Mouse (Mus musculus): ENCODE data around the gene Kdm2b. TPM values are rescaled to one million over a fixed set of nuclear protein-coding genes. Genes with fewer than 3 reads are reported as not detected.

Gene Kdm2b
- polyA plus RNA-seq, 1 experiment from 2014 or later = 73.8 TPM

- Histone ChIP-seq H3K27ac (ENCODE audit: low read depth, low read length) (peak overlapping the region; percentile 95), H3K27me3 (replicated peaks; ENCODE audit: control insufficient read depth, insufficient read depth, low read length) (no peaks in the 10 kb centered on the region), H3K9me3 (replicated peaks; ENCODE audit: control insufficient read depth, low read length) (no peaks in the 10 kb centered on the region), H3K36me3 (ENCODE audit: control insufficient read depth, insufficient read depth, low read length) (no peaks in the 10 kb centered on the region), H3K4me2 (ENCODE audit: low read length) (peak overlapping the region; percentile 77), H3K4me3 (ENCODE audit: low read depth, low read length) (peak overlapping the region; percentile 88), H3K9ac (ENCODE audit: low read length) (peak overlapping the region; percentile 89), H3K4me1 (ENCODE audit: control insufficient read depth, insufficient read depth, low read length) (peaks cover 21% of the 10 kb centered on the region)
- WGBS = 2% methylated on average over 32 of the region's 33 CpGs
- ATAC-seq (no peak; the same call in 1 of the 2 replicates), DNase-seq (ENCODE audit: low spot score) (no peak)
Measured at GRCm38 (mm10) chr5:122900558-122901171, 89.0 kb downstream of the Kdm2b start.

GRCm38 (mm10) chr5:122899777-122900557, 89.7 kb downstream of the Kdm2b start:
- Histone ChIP-seq H3K9me3 (replicated peaks; ENCODE audit: control insufficient read depth, low read length) (no peaks in the 10 kb centered on the region), H3K4me2 (ENCODE audit: low read length) (peak overlapping the region; percentile 77), H3K27ac (ENCODE audit: low read depth, low read length) (peak overlapping the region; percentile 95), H3K27me3 (replicated peaks; ENCODE audit: control insufficient read depth, insufficient read depth, low read length) (no peaks in the 10 kb centered on the region), H3K4me1 (ENCODE audit: control insufficient read depth, insufficient read depth, low read length) (peaks cover 21% of the 10 kb centered on the region), H3K9ac (ENCODE audit: low read length) (peak overlapping the region; percentile 89), H3K4me3 (ENCODE audit: low read depth, low read length) (peak overlapping the region; percentile 88), H3K36me3 (ENCODE audit: control insufficient read depth, insufficient read depth, low read length) (no peaks in the 10 kb centered on the region)
- DNase-seq (ENCODE audit: low spot score) (peak; percentile 95), ATAC-seq (peak; percentile 98)
- under 1% methylated on average over 80 of the region's 120 CpGs for WGBS

GRCm38 (mm10) chr5:122898963-122899776, 90.5 kb downstream of the Kdm2b start:
- DNase-seq (ENCODE audit: low spot score) = peak; percentile 32

GRCm38 (mm10) chr5:122898153-122898552, 91.5 kb downstream of the Kdm2b start:
- peak overlapping the region; percentile 89 for H3K9ac ChIP-seq (ENCODE audit: low read length)
- no peaks in the 10 kb centered on the region for H3K9me3 ChIP-seq (replicated peaks; ENCODE audit: control insufficient read depth, low read length)
- H3K4me1 ChIP-seq (ENCODE audit: control insufficient read depth, insufficient read depth, low read length) = peaks cover 21% of the 10 kb centered on the region
- H3K27ac ChIP-seq (ENCODE audit: low read depth, low read length) = no peak overlapping the region
- H3K4me2 ChIP-seq (ENCODE audit: low read length) = peak overlapping the region; percentile 77
- H3K36me3 ChIP-seq (ENCODE audit: control insufficient read depth, insufficient read depth, low read length) = no peaks in the 10 kb centered on the region
- DNase-seq (ENCODE audit: low spot score) (no peak), ATAC-seq (no peak)
- H3K27me3 ChIP-seq (replicated peaks; ENCODE audit: control insufficient read depth, insufficient read depth, low read length) = no peaks in the 10 kb centered on the region
- WGBS = 83% methylated on average over 6 of the region's 6 CpGs
- H3K4me3 ChIP-seq (ENCODE audit: low read depth, low read length) = peak overlapping the region; percentile 88; the same call in 1 of the 2 replicates

More at GRCm38 (mm10) chr5:122898963-122899776, 90.5 kb downstream of the Kdm2b start:
- Histone ChIP-seq H3K36me3 (ENCODE audit: control insufficient read depth, insufficient read depth, low read length) (no peaks in the 10 kb centered on the region), H3K4me2 (ENCODE audit: low read length) (peak overlapping the region; percentile 77), H3K9me3 (replicated peaks; ENCODE audit: control insufficient read depth, low read length) (no peaks in the 10 kb centered on the region), H3K27ac (ENCODE audit: low read depth, low read length) (peak overlapping the region; percentile 95), H3K9ac (ENCODE audit: low read length) (peak overlapping the region; percentile 89), H3K27me3 (replicated peaks; ENCODE audit: control insufficient read depth, insufficient read depth, low read length) (no peaks in the 10 kb centered on the region), H3K4me1 (ENCODE audit: control insufficient read depth, insufficient read depth, low read length) (peaks cover 21% of the 10 kb centered on the region), H3K4me3 (ENCODE audit: low read depth, low read length) (peak overlapping the region; percentile 88)
- no peak for ATAC-seq
- 2% methylated on average over 45 of the region's 45 CpGs for WGBS

- H3K36me3 ChIP-seq (ENCODE audit: control insufficient read depth, insufficient read depth, low read length) = no peaks in the 10 kb centered on the region; the same call in 1 of the 2 replicates
- ATAC-seq = no peak
- H3K27ac ChIP-seq (ENCODE audit: low read depth, low read length) = no peak overlapping the region
- H3K4me1 ChIP-seq (ENCODE audit: control insufficient read depth, insufficient read depth, low read length) = peaks cover 17% of the 10 kb centered on the region
- DNase-seq (ENCODE audit: low spot score) = no peak
- no peaks in the 10 kb centered on the region for H3K27me3 ChIP-seq (replicated peaks; ENCODE audit: control insufficient read depth, insufficient read depth, low read length)
- no peak overlapping the region for H3K9ac ChIP-seq (ENCODE audit: low read length)
- no peak overlapping the region for H3K4me3 ChIP-seq (ENCODE audit: low read depth, low read length)
- no peaks in the 10 kb centered on the region for H3K9me3 ChIP-seq (replicated peaks; ENCODE audit: control insufficient read depth, low read length)
- WGBS = 78% methylated on average over 4 of the region's 4 CpGs
- H3K4me2 ChIP-seq (ENCODE audit: low read length) = no peak overlapping the region
Measured at GRCm38 (mm10) chr5:122894821-122895220, 94.8 kb downstream of the Kdm2b start.

- H3K27me3 ChIP-seq (replicated peaks; ENCODE audit: control insufficient read depth, insufficient read depth, low read length) = no peaks in the 10 kb centered on the region
- no peak overlapping the region for H3K4me3 ChIP-seq (ENCODE audit: low read depth, low read length)
- no peaks in the 10 kb centered on the region; the same call in 1 of the 2 replicates for H3K36me3 ChIP-seq (ENCODE audit: control insufficient read depth, insufficient read depth, low read length)
- no peak overlapping the region for H3K27ac ChIP-seq (ENCODE audit: low read depth, low read length)
- ATAC-seq (no peak), DNase-seq (ENCODE audit: low spot score) (peak; percentile 69)
- WGBS = 96% methylated on average over 5 of the region's 5 CpGs
- H3K9ac ChIP-seq (ENCODE audit: low read length) = no peak overlapping the region
- H3K4me1 ChIP-seq (ENCODE audit: control insufficient read depth, insufficient read depth, low read length) = peaks cover 17% of the 10 kb centered on the region
- no peaks in the 10 kb centered on the region for H3K9me3 ChIP-seq (replicated peaks; ENCODE audit: control insufficient read depth, low read length)
- no peak overlapping the region for H3K4me2 ChIP-seq (ENCODE audit: low read length)
Measured at GRCm38 (mm10) chr5:122894007-122894637, 95.5 kb downstream of the Kdm2b start.

GRCm38 (mm10) chr5:122893270-122893669, 96.4 kb downstream of the Kdm2b start:
- no peak overlapping the region for H3K9ac ChIP-seq (ENCODE audit: low read length)
- H3K4me3 ChIP-seq (ENCODE audit: low read depth, low read length) = no peak overlapping the region
- no peaks in the 10 kb centered on the region for H3K9me3 ChIP-seq (replicated peaks; ENCODE audit: control insufficient read depth, low read length)
- peaks cover 2% of the 10 kb centered on the region; the same call in 1 of the 2 replicates for H3K36me3 ChIP-seq (ENCODE audit: control insufficient read depth, insufficient read depth, low read length)
- H3K4me1 ChIP-seq (ENCODE audit: control insufficient read depth, insufficient read depth, low read length) = peaks cover 11% of the 10 kb centered on the region
- no peak overlapping the region for H3K27ac ChIP-seq (ENCODE audit: low read depth, low read length)
- ATAC-seq = no peak
- no peaks in the 10 kb centered on the region for H3K27me3 ChIP-seq (replicated peaks; ENCODE audit: control insufficient read depth, insufficient read depth, low read length)
- 95% methylated on average over 6 of the region's 6 CpGs for WGBS
- H3K4me2 ChIP-seq (ENCODE audit: low read length) = no peak overlapping the region
- DNase-seq (ENCODE audit: low spot score) = no peak

GRCm38 (mm10) chr5:122890396-122890795, 99.2 kb downstream of the Kdm2b start:
- no peak overlapping the region for H3K4me3 ChIP-seq (ENCODE audit: low read depth, low read length)
- no peak for ATAC-seq
- H3K4me1 ChIP-seq (ENCODE audit: control insufficient read depth, insufficient read depth, low read length) = 0 out of 2 replicates have a peak, but pooled peaks cover 3% of the 10 kb centered on the region
- no peak overlapping the region for H3K27ac ChIP-seq (ENCODE audit: low read depth, low read length)
- H3K9ac ChIP-seq (ENCODE audit: low read length) = no peak overlapping the region
- peaks cover 8% of the 10 kb centered on the region; the same call in 1 of the 2 replicates for H3K36me3 ChIP-seq (ENCODE audit: control insufficient read depth, insufficient read depth, low read length)
- H3K9me3 ChIP-seq (replicated peaks; ENCODE audit: control insufficient read depth, low read length) = no peaks in the 10 kb centered on the region
- DNase-seq (ENCODE audit: low spot score) = no peak
- H3K27me3 ChIP-seq (replicated peaks; ENCODE audit: control insufficient read depth, insufficient read depth, low read length) = no peaks in the 10 kb centered on the region
- H3K4me2 ChIP-seq (ENCODE audit: low read length) = no peak overlapping the region
- 83% methylated on average over 2 of the region's 2 CpGs for WGBS
